Mouse (Mus musculus): ENCODE measurements at regions not wholly inside any gene's neighbourhood (a gene's known extent, or its start where the extent isn't known, plus 50 kb on each side); places are given as distances from the start of the nearest gene placed in this dataset.

GRCm38 (mm10) chr8:34473769-34474168 lies 362.2 kb upstream of the Gm10131 start:
- TF ChIP-seq CTCF (IDR thresholded peaks at IDR 0.05; ENCODE audit: control insufficient read depth, insufficient read depth, insufficient replicate concordance, low read depth, low read length) (no peak), POLR2A (IDR thresholded peaks at IDR 0.05; ENCODE audit: control insufficient read depth, low read depth, low read length) (no peak)

Data from testis, adult 2 months (tissue).